In the genomic region with DNA sequence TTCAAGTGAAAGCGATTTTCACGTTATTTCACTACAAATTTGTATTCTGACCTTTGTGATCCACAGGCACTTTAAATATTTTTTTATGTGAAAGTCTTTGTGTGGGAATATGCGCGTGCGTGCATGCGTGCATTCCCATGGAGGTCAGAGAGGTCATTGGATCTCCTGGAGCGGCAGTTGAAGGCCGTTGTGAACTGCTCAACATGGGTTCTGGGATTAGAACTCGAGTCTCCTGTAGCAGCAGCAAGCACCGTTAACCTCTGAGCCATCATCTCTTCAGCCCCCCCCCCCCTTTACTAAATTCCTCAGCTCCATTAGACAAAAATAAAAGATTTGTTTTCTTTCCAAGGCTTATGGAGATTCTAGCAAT, we compare ENCODE assay signal across 8 mouse cellular contexts. TPM values are rescaled to one million over a fixed set of nuclear protein-coding genes. Genes with fewer than 3 reads are reported as not detected.
DNase-seq lines count a peak whose midpoint lies in the region; ATAC-seq and TF ChIP-seq lines count a peak whose summit lies in the region.

No protein-coding gene starts in this region.

- H3K4me2 ChIP-seq in forebrain, postnatal 0 days (ENCODE audit: low read depth): peak overlapping the region; percentile 42
- peak overlapping the region; percentile 85 for H3K4me2 ChIP-seq in liver, postnatal 0 days (ENCODE audit: low read depth, low read length)

- no peaks in the 10 kb centered on the region for H3K27me3 ChIP-seq in heart, embryonic 10.5 days (ENCODE audit: insufficient read depth, poor library complexity, severe bottlenecking)
- H3K27me3 ChIP-seq in forebrain, postnatal 0 days (ENCODE audit: insufficient read depth, low read length): no peaks in the 10 kb centered on the region
- no peaks in the 10 kb centered on the region; the same call in 1 of the 2 replicates for H3K27me3 ChIP-seq in liver, postnatal 0 days (ENCODE audit: insufficient read depth, low read length)

- ATAC-seq in forebrain, postnatal 0 days: no peak
- peak; percentile 28; the same call in 1 of the 2 replicates for ATAC-seq in liver, postnatal 0 days

- no peak for TF ChIP-seq CTCF in forebrain, postnatal 0 days (IDR thresholded peaks at IDR 0.05; ENCODE audit: low read depth)
- no peak for TF ChIP-seq CTCF in liver, postnatal 0 days (IDR thresholded peaks at IDR 0.05; ENCODE audit: low read depth)

- H3K4me1 ChIP-seq in heart, embryonic 10.5 days: no peaks in the 10 kb centered on the region; the same call in 1 of the 2 replicates
- H3K4me1 ChIP-seq in forebrain, postnatal 0 days (ENCODE audit: insufficient read depth): no peaks in the 10 kb centered on the region
- peaks cover 4% of the 10 kb centered on the region; the same call in 1 of the 2 replicates for H3K4me1 ChIP-seq in liver, postnatal 0 days (ENCODE audit: insufficient read depth)

- no peak for DNase-seq in heart, embryonic 10.5 days (ENCODE audit: low spot score)
- DNase-seq in heart, postnatal 25 days (ENCODE audit: low spot score): no peak
- peak; percentile 64 for DNase-seq in ES-CJ7 (ENCODE audit: low read depth, low spot score)
- DNase-seq in forebrain, postnatal 0 days: no peak
- DNase-seq in liver, postnatal 0 days: peak; percentile 11
- no peak for DNase-seq in c-Kit-positive CD71-positive TER-119-positive erythroid progenitor cells, embryonic 14.5 days (ENCODE audit: low spot score)
- no peak for DNase-seq in retina, embryonic 14.5 days (ENCODE audit: low spot score)
- DNase-seq in kidney, adult 9 months: no peak

- WGBS in heart, embryonic 10.5 days: 23% methylated on average over 10 of the region's 10 CpGs
- 26% methylated on average over 10 of the region's 10 CpGs for WGBS in forebrain, postnatal 0 days
- 21% methylated on average over 10 of the region's 10 CpGs for WGBS in liver, postnatal 0 days (ENCODE audit: insufficient replicate concordance)

- no peak for TF ChIP-seq EP300 in liver, postnatal 0 days (IDR thresholded peaks at IDR 0.05; ENCODE audit: low read depth)

- H3K4me3 ChIP-seq in heart, embryonic 10.5 days: peak overlapping the region; percentile 63
- H3K4me3 ChIP-seq in forebrain, postnatal 0 days (ENCODE audit: low read depth, low read length): peak overlapping the region; percentile 55
- peak overlapping the region; percentile 79 for H3K4me3 ChIP-seq in liver, postnatal 0 days (ENCODE audit: low read depth, low read length)

- intact Hi-C loops in heart, postnatal 25 days (cut with DNase I): no loop called here

- H3K9me3 ChIP-seq in heart, embryonic 10.5 days: no peaks in the 10 kb centered on the region
- H3K9me3 ChIP-seq in forebrain, postnatal 0 days (ENCODE audit: low read length): no peaks in the 10 kb centered on the region
- H3K9me3 ChIP-seq in liver, postnatal 0 days (ENCODE audit: low read length): no peaks in the 10 kb centered on the region

- H3K36me3 ChIP-seq in heart, embryonic 10.5 days: no peaks in the 10 kb centered on the region
- no peaks in the 10 kb centered on the region for H3K36me3 ChIP-seq in forebrain, postnatal 0 days (ENCODE audit: insufficient read depth)
- no peaks in the 10 kb centered on the region for H3K36me3 ChIP-seq in liver, postnatal 0 days (replicated peaks; ENCODE audit: insufficient read depth, low read length)

- H3K9ac ChIP-seq in forebrain, postnatal 0 days: no peak overlapping the region
- H3K9ac ChIP-seq in liver, postnatal 0 days (replicated peaks): no peak overlapping the region

- H3K27ac ChIP-seq in heart, embryonic 10.5 days: peak overlapping the region; percentile 87
- no peak overlapping the region for H3K27ac ChIP-seq in forebrain, postnatal 0 days (ENCODE audit: low read depth, low read length)
- no peak overlapping the region for H3K27ac ChIP-seq in liver, postnatal 0 days (ENCODE audit: low read depth)

RNA-seq across cellular contexts. Expression of gene Fam122b, which starts 0.4 kb away (rescaled TPM):
- polyA plus RNA-seq in heart, embryonic 10.5 days (2016; fragmentation: Nextera tagmentation; extraction: Ambion mirVana): 14.8 and 21.1 TPM in 2 replicates
- 1 to 10 TPM; 2.6 to 3.3 TPM for total RNA-seq in heart, postnatal 25 days (2021)
- total RNA-seq in forebrain, postnatal 0 days (2014; rRNA removed): 2.2 and 2.5 TPM in 2 replicates
- polyA plus RNA-seq in forebrain, postnatal 0 days (2015; fragmentation: Nextera tagmentation; extraction: Ambion mirVana): 1.8 and 2.1 TPM in 2 replicates
- polyA plus RNA-seq in liver, postnatal 0 days (2015; fragmentation: Nextera tagmentation; extraction: Ambion mirVana): 2.3 and 2.4 TPM in 2 replicates

RNA-seq across cellular contexts. Expression of gene Fam122c, which starts 3.2 kb away (rescaled TPM):
- polyA plus RNA-seq in heart, embryonic 10.5 days (2016; fragmentation: Nextera tagmentation; extraction: Ambion mirVana): not detected in 2 replicates
- not detected for total RNA-seq in heart, postnatal 25 days (2021)
- not detected in 2 replicates for total RNA-seq in forebrain, postnatal 0 days (2014; rRNA removed)
- polyA plus RNA-seq in forebrain, postnatal 0 days (2015; fragmentation: Nextera tagmentation; extraction: Ambion mirVana): not detected in 2 replicates
- polyA plus RNA-seq in liver, postnatal 0 days (2015; fragmentation: Nextera tagmentation; extraction: Ambion mirVana): not detected in 2 replicates

RNA-seq across cellular contexts. Expression of gene Plac1, which starts 30.1 kb away (rescaled TPM):
- polyA plus RNA-seq in heart, embryonic 10.5 days (2016; fragmentation: Nextera tagmentation; extraction: Ambion mirVana): 13.3 and 15.1 TPM in 2 replicates
- not detected for total RNA-seq in heart, postnatal 25 days (2021)
- total RNA-seq in forebrain, postnatal 0 days (2014; rRNA removed): not detected in 2 replicates
- polyA plus RNA-seq in forebrain, postnatal 0 days (2015; fragmentation: Nextera tagmentation; extraction: Ambion mirVana): 0.14 TPM in 1 of 2 replicates, not detected in the other
- polyA plus RNA-seq in liver, postnatal 0 days (2015; fragmentation: Nextera tagmentation; extraction: Ambion mirVana): 0.26 and 0.32 TPM in 2 replicates

Comparison
In these comparisons a context has a peak if more than half of its experiments do, and no peak if none do; other contexts are left out.
1. DNase-seq: peak in ES-CJ7 (single experiment) and liver, postnatal 0 days (single experiment); none in heart, embryonic 10.5 days (single experiment), heart, postnatal 25 days (single experiment), forebrain, postnatal 0 days (single experiment), c-Kit-positive CD71-positive TER-119-positive erythroid progenitor cells, embryonic 14.5 days (single experiment), retina, embryonic 14.5 days (single experiment) and kidney, adult 9 months (single experiment).
2. RNA of gene Plac1, which starts 30.1 kb away (polyA plus RNA-seq): 13.3 to 15.1 TPM in heart, embryonic 10.5 days; 0.26 to 0.32 TPM in liver, postnatal 0 days and 0.14 TPM in forebrain, postnatal 0 days; every median in the first group is over 10 times any median in the second.
3. Peak in every context shown above with its lines, with median percentiles within 50 percentile points of each other: H3K4me3 ChIP-seq.